Mouse (Mus musculus) layer of hippocampus, adult 9-11 months (tissue): Measurements from ENCODE around the gene Pex5.
"Not testable (repeated sequence)": the region's sequence is repeated elsewhere in the genome, so short reads cannot be mapped to it uniquely, and the experiment has no call there.

Experiments used
- DNase-seq: peaks from one replicate; pipeline ENCODE4 v3.0.0; 2022

Gene Pex5

DNA sequence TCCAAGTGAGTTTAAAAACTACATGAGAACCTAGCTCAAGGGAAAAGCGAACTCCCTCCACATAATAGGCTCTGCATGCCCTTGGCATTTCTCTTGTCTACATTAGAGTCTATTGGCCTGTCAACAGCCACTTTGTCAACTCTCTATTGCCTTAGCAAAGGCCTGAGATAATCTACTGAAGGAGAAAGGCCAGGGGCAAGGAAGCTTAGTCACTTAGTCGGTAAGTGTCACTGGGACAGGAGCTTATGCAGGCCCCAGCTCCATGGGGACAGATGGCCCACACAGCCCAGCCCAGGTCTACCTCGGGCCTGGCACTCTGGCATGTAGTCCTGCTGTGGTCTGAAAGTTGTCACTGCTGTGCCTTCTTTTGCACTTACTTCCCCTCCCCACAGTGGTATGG lies 11.7 kb upstream of the Pex5 start:
- no peak for DNase-seq

DNA sequence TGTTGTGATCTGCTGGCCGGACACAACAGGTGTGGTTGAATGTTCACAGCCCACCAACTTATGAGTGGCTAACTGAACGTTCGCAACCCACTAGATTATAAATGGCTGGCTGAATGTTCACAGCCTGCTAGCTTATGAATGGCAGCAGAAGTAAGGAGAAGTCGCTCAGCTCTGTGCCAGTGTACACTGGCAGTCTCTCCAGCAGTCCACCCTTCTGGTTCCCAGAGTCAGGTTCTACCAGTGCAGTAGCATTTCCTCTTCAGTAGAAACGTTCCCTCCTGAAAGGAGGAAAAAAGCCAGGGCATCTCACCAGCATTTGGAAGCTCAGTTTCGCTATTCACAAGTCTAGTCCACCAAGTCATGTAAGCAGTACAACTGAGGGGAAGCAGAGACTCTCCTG lies 10.7 kb upstream of the Pex5 start:
- DNase-seq, result no peak

DNA sequence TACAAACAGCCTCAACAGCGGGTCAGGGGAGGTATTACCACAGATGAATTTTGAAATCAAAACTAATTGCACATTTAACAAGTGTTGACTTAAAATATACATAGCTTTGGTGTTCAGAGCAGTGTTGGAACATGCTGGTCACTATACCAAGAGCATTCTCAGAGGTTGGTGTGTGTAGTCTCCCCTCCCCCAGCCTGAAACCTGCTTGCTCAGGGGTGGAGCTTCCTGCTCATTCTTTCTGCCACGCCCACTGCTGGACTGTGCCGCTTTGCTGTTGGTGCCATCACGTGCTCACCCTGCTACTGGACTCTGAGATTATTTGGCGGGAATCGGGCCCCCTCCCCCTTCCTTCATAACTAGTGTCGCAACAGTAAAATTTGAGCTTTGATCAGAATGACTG lies 10.2 kb upstream of the Pex5 start:
- DNase-seq, result not testable (repeated sequence)

DNA sequence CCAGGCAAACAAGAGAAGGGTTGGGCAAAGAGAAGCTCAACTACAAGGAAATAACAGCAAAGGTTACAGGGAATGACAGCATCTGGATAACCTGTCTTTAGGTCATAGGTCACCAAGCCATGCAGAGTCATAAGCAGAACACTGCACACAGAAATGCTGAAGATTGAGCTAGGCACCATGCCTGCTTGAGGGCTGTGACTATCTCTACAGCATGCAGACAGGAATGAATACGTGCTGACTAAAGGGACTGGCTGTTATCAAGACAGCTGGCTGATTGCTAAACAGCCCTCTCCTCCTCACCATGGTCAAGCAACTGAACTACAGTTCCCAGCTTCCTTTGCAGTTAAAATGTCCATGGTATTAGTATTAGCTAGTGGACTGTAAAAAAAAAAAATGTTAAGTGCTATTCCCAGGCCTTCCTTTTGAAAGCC lies 9.2 kb upstream of the Pex5 start:
- DNase-seq, result no peak

DNA sequence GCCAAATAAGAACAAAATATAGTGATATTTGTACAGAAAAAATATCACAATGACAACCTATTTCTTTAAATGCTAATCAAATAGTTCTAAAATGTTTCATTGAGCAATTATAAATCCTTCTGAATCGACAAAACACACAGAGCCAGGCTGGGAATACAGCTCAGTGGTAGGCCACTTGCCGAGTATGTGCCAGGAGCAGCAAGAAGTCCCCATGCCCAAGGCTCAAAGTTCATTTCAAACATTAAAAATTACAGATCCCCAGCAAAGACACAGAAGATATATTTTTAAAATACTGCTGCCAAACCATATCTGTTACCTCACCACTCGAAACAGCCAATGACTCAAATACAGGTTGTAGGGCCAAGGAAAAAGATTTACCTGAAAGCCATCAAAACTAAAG lies 3.8 kb upstream of the Pex5 start:
- DNase-seq, result no peak

DNA sequence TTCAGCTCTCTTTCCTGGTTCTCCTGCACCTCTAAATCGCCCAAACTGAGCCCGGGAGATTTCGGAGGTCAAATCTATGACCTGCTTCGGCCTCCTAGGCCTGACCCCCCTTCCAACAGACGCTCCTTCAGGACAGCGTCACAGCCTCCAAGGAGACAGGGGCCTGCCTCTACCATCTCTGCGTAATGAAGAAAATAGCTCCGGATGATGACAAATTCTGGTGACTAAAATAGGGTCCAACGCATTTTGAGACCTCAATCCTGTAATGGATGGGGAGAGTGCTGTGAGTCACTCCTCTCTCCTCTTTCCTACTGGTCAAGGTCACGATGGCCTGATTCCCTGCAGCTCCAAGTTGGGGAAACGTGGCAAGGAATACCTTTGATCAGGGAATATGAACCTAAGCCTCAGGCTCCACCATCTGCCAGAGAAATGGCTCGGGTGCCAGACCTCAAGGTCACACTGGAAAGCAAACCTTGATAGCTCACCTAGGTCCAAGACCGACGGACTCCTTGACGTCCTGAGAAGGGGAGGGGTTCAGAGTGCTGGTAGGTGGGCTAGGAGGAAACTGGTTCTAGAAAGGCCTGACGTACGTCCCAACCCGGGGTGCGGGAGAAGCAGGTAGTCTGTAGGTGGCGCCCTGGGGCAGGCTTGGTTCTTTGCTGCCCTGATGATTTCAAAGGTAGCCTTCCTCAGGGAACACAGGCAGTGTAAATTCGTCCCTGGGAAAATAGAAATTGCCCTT lies 651 bp upstream of the Pex5 start:
- DNase-seq, result peak; percentile 86

DNA sequence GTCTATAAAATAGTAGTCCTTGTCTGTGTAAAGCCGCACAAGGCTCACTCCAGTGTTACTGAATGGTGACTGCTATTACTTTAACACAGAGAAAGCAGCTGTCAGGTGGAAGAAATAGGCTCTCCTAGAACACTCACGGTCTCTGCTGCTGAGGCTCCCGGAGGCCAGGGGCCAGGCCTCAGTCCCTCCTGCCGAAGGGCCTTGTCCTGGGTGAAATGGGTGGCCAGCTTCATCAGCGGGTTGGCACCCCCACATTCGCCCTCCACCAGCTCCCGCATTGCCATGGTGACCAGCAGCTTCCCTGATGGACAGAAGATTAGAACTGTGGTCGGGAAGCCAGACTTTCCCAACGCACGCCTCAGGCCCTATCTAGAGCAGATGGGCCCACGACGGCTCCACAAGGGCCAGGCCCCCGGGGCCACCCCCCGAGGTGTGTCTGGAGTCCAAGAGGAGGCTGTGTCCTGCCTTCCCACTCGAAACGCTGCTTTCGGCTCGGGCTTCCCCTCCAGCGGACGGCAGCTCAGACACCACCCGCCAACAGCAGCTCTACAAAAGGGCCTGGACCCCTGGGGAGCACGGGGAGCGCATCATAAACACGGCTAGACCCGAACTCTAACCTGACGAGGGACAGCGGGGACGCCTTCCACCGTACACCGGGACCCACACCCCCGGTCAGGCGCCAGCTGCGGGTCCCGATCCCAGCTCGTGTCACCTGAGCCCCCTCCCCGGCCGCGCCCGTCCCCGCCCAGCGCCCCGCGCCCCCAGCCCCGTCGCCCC lies 529 bp downstream of the Pex5 start:
- peak; percentile 39 for DNase-seq

DNA sequence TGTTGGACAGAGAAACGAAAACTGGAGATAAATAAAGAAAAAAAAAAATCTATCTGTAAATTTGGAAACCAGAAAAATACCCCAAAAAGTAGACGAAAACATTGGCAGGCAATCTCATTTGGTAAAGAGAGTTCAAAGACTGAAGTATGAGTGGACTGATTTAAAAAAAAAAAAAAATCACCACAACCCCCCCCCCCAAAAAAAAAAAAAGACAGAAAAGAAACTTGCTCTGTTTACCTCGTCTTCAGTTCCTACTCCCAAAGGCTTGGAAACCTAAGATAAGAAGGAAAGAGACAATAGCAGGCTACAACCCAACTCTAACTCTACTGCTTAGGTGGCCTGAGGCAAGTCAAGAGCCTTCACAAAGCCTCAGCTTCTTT lies 1.1 kb downstream of the Pex5 start:
- DNase-seq, result no peak

DNA sequence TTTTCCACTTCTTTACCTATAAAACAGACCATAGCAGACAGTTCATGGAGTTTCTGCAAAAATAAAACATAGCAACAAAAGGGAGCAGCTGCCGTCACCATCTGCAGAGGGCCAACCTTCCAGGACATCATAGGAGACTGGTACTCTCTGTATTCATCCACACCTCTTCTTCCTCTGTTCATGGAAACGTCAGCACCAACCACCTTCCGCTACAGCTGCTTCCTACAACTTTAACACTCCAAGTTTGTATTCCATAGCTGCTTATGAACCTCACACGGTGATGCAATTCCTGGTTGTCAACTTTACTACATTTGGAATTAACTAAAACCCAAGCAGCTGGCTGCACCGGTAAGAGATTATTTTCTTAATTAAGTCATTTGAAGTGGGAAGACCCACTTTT lies 6.5 kb downstream of the Pex5 start:
- no peak for DNase-seq

DNA sequence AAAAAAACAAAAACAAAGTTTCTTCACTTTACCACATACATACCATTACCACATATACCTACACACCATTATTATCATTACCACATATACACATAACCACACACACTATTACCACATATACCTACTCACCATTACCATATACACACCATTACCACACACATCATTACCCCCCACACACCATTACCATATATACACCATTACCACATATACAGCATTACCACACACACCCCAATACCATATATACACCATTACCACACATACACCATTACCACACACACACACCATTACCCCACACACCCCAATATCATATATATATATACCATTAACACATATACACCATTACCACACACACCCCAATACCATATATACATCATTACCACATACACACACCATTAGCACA lies 7.7 kb downstream of the Pex5 start:
- no peak for DNase-seq

DNA sequence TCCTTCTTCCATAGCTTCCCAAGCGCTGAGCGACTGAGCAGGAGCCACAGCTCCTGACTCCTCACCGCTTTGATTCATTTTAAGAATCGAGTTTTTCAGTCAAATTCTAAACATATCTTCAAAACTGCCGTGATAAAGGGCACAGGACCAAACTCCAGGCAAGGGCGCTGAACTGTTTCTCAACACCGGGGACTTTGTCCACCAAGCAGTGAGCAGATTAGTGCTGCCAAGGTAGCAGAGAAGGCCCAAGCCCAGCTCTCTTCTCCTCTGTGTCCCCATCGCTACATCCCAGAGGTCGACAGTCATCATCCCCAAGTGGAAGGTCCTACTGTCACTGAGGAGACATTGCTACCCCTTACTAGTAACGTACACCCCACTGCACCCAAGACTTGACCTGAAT lies 8.5 kb downstream of the Pex5 start:
- no peak for DNase-seq

DNA sequence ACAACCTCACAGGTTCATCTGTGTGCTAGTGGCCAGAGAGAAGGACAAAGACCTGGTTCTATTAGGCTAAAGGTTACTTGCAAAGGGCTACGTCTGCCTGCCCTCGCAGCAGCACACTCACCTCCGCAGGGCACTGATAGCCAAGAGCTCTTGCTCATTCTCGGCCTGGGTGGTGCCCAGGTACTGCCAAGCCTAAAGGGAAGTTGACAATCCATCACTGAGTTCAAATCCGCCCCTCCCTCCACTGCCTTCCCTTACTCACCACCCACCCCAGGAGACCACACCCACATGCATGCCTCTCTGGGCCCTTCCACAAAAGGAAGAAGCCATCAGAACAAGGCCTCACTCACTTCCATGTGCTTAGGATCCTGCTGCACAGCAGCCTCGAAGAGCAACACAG lies 15.1 kb downstream of the Pex5 start:
- DNase-seq, result no peak

DNA sequence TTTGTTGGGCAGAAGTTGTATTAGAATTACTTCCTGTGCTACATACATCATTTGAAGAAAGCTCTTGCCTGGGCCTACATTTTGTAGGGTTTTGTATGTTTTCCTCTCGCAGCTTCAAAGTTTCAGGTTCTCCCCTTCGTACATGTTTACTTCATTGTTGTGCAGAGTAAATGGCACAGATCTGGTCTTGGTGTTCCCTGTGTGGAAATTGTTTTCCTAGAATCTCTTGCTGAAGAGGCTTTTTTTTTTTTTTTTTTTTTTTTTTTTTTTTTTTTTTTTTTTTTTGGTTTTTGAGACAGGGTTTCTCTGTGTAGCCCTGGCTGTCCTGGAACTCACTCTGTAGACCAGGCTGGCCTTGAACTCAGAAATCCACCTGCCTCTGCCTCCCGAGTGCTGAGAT lies 19.9 kb downstream of the Pex5 start:
- DNase-seq, result not testable (repeated sequence)

DNA sequence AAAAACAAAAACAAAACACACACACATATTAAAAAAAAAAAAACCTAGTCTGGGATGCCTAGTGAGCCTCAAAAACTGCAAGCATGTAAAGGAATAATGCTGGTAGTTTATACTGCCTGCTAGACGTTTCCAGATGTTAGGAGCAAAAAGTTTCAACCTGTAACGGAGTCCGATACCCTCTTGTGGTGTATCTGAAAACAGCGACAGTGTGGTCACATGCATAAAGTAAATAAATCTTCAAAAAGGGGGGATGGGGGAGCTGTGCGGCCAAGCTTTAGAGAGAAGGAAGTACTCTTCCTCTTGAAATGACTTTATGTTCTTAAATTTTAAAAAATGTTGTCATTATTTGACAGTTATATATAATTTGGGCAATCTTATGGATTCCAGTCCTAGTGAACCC lies 34.7 kb downstream of the Pex5 start:
- no peak for DNase-seq

DNA sequence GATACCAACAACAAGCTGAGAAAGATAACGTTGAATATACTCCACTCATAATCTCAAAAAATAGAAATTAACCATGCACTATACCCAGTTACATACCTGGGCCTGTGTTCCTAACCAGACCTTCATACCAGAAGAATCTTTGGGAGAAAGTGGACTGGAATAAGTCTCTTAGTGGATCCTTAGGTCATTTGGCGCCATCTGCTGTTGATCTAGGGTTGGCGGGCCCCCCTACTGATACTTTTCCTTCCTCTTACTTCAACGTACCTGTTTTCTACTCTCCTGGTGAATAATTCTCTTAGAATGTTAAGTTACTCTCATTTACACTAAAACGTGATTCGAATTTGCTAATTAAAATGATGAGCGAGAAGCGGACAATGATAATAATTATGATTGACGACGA lies 35.5 kb downstream of the Pex5 start:
- no peak for DNase-seq

DNA sequence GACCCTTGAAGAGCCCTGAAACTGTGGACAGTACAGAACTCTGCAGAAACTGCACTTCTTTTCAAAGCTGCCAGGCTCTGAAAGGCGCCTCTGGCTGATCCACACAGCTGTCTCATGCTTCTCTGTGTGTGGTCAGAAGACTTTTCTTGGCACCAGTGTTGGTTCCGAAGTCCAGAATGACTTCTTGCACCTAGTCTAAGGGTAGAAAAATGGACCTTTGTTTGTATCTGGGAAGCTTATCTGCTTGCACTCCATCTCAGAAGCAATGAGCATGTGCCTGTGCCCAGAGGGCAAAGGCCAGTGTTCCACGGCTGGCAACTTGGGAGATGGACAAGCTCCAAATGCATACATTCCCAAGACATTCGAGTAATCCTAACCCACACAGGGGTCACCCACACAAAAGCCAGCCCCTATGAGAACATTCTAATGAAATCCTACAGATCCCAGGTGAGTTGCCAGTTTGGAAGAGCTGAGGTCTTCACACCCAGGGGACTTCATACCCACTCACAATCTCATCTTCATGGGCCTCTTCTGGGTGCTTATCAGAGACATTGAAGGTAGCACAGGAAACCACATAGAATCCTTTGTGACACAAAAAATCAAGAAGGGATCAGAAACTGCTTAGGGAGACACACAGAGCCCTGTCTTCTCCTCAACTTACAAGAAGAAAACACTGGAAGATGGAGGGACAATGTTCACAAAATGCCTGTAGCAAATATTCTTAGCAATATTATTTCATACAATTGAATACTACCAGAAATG lies 37.2 kb downstream of the Pex5 start:
- no peak for DNase-seq

DNA sequence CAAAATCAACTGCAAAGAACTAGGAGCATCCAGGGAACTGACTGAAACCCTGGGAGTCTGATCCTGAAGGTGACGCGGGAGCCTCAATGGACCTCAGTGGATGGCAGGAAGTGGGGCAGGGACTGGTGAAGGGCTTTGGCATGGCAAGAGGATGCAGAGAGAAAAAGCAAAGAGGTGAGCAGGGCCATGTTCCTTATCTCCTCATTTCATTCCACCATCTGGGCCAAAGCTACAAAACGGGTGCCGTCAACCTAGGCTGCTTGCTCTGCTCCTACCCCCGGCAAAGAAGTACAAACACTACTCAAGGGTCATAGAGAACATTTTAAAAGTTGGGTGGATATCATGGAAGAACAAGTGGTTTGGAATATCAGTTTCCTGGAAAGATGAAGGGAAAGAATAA lies 38.6 kb downstream of the Pex5 start:
- no peak for DNase-seq

DNA sequence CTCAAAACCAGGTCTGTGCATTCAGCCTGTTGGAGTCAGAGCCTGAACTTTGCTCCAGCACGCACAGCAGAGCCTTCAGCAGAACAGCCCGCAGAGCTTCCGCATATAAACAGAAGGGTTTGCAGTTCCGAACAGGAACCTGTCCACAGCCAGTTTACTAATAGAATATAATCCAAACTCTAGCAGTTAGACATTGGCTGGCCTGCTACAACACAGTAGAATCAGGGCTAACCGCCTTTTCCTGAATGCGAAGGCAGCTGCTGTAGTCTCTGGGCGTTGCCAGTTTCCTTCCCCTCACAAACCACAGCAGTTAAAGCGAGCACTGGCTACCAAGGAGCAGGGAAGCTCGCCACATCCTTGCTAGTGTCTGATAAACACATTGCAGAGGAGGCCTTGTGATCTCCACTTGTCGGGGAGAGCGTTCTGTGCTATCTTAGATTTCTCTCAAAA lies 39.4 kb downstream of the Pex5 start:
- DNase-seq, result no peak

DNA sequence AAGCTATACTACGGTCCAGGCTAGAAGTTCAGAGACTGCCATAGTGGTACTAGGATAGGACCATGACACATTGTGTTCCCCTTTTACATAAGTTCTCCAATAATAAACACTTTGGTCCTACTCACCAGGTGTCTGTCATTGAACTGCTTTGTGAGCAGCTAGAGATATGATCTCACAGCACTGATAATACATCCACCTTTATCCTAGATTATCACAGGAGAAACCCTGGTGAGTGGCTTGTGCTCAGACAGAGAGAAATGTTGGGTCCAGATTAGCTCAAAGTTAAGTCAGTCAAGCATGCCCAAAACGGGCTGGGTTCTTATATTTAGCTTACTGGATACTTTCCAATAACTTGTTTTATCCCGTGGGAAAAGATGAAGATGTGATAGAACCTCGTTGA lies 40.2 kb downstream of the Pex5 start:
- DNase-seq, result no peak

DNA sequence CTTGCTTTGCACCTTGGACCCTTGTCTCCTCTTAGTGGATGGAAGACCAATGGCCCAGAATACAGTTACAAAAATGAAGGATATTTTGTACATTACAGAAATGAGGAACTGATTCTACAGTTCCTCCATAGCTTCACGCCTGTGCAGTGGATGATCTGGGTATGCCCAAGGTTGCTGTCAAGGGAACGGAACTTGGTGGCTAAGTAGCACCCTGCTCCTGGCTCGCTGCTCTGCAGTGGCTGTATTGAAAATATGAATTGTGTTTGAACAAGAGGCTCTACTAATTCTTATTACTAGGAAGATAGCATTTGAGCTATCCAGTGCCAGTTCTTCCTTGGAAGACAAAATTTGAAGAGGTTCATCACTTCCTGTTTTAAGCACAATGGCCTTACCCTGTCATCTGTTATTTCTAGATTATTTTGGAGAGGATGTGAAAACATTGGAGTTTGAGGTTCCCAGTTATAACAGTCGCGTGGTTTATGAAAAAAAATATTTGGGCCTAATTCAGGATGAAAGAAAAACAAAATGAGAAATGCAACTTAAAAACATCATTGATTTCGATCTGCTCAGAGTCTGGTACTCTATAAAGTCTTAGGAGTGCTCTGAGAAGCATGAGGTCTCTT lies 41.2 kb downstream of the Pex5 start:
- no peak for DNase-seq

DNA sequence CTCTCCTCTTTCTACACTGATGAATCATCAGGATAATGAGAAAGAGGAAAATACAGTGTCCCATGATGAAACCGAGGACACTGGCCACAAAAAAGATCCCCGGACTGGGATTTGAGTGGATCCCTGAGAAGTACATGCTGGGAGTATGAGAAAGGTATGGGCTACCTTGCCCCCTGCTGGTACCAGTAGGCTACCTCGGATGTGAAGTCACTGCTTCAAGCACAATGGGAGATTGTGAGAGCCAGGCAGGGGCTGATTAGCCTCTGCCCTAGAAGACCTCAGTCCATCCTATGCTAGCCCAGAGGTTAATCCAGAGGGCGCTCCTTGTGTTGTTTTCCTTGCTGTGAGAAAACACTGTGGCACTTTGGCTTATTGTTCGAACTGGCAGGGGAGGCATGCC lies 50.5 kb downstream of the Pex5 start:
- no peak for DNase-seq

DNA sequence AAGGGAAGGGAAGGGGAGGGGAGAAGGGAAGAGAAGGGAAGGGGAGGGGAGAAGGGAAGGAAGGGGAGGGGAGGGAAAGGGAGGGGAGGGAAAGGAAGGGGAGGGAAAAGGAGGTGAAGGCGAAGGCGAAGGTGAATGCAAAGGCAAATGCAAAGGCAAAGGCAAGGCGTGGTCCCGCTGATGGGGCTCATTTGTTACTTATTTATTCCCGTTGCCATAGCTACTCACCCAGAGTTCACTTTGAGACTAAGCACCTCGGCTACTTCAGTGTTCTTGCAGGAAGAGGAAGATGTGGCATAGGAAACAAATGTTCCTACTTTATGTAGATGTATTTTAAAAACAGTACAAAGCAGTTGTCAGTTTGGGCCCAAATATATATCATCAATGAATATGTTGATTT lies 54.3 kb downstream of the Pex5 start:
- DNase-seq, result no peak

DNA sequence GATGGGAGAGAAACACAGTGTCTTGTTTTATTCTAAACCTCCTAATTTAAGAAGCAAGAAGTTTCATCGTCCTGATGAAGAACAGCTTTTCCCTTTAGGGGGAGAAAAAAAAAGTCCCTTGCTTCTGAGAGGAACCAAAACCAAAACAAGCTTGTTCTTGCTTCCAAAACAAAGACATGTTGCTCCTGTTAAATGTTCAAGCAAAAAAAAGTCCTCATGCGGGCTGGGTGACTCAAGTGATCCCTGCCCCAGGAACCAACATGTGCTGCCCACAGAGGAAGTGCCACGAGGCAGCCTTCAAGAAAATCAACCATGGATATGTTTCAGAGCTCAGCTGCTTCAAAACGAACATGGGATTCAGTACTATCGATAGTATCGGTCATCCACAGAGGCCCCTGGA lies 55.9 kb downstream of the Pex5 start:
- DNase-seq, result no peak
